Mouse (Mus musculus) right cerebral cortex, postnatal 14 days (tissue): ENCODE results near the gene Olfr1015.

Experiments used
- DNase-seq: peaks from one replicate; pipeline ENCODE4 v3.0.0; 2022

Gene Olfr1015

DNA sequence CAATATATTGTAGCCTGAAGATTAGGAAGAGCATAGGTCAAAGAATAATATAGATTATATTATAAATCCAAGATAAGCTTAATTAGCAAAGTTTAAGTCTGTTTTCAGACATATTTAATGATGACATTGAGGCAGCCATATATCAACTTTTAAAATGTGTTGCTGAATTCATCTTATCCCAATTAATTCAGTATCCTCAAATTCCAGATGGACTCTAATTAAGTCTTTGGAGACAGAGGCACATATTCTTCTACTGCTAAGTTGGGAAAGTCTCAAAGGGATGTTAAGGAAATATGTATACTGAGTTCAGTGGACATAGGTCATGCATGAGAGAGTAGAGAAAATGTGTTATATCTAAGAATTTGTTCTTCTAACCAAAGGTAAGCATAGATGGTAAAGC lies at the start of gene Olfr1015:
TSS of gene Olfr1015 (plus strand) at position 301 of the 400 bp plus-strand sequence.
- no peak for DNase-seq

DNA sequence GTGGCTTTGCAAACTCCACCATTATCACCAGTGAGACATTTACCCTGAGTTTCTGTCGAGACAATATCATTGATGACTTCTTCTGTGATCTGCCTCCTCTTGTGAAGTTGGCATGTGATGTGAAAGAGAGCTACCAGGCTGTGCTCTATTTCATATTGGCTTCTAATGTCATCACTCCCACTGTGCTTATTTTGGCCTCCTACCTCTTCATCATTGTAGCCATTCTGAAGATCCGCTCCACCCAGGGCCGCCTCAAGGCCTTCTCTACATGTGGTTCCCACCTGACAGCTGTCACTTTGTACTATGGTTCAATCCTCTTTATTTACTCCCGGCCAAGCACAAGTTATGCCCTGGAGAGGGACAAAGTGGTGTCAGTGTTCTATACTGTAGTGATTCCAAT lies 28.0 kb upstream of the Olfr1015 start:
- DNase-seq, result no peak

DNA sequence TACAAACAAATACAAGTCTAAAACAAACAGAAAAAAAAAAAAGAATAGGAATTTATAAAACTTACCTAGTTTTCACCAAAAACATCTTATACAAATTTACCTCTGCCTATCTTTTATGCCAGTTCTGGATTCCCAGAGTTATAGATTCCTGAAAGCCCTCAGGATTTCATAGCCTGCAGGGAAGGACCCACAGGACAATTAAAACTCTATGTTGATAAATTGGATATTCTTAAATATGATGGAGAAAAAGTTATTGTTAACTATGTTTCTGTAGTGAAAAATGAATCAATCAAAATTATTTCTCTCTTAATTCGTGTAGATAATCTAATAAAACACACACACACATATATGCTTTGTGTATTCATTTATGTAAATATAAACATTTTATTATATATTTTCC lies 19.2 kb upstream of the Olfr1015 start, which contains the start of gene Olfr1012:
TSS of gene Olfr1012 (minus strand) at position 101 of the 400 bp plus-strand sequence.
- DNase-seq, result no peak

DNA sequence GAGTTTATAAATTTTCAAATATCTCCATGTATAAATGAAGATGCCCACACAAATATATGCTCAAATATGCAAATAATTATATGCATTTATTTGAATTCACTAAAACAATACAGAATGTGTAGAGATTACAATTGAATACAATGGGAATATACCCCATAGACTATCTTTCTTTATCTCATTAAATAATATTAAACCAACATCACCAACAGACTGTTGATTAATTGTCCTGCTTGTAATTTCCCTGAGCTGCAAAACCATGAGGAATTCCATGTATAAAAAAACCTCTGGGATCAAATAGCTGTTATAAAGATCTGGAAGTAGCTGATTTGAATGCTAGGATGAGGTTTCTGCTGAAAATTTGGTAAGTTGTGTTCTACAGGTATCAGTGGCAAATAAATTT lies 15.0 kb upstream of the Olfr1015 start, which contains the start of gene Olfr1013:
TSS of gene Olfr1013 (plus strand) at position 301 of the 400 bp plus-strand sequence.
- no peak for DNase-seq

DNA sequence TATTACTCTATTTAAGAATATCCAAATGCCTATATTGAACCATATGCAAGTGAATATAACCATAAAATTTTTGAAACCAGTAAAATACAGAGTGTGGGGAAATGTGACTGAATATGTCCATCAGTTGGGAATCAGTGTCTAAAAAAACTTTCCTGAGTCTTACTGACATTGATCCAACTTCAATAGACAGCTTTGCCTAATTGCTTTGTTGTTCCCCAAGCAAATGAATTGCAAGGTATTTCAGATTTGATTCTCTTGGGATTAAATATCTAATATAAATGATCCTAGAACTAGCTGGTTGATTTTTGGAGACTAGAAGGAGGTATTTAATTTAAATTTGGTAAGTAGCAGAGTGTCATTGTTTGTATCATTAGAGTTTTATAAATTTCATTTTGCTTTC lies 9.4 kb upstream of the Olfr1015 start, which contains the start of gene Olfr1014:
TSS of gene Olfr1014 (plus strand) at position 301 of the 400 bp plus-strand sequence.
- DNase-seq, result no peak

DNA sequence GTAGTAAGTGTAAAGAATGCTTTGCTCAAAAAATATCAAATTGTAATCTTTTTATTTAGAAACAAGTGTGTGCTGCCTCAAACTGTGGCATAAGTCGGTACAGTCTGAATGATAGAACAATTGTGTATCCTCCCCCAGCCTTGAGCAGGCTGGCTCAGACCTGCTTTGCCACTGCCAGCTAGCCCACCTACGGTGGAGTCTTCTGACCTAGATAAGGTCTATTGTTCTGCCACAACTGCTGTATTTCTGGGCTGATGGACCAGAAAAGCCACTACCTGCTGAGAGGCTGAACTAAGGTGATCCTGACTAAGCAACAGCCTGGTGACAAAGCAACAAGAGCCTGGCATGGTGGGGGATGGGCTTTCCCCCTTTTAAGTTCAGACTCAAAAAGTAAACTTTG lies 10.5 kb downstream of the Olfr1015 start:
- no peak for DNase-seq

DNA sequence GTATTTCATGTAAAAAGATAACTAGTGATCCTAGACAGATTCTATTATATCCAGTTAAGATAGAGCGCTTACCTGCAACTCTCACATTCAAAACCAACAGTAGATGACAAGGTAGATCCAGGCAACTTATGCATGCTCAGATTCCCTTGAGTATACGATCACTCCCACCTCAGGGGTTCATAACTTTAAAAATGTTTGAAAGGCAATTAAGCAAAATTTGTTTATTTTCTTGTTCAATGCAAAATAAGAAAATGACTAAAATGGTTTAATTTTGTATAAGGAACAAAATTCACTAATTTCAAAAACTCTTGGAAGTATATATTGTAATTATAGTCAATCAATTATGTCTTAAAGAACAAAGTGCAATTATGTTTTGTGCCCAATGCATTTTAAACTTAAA lies 20.6 kb downstream of the Olfr1015 start, which contains the start of gene Olfr1016:
TSS of gene Olfr1016 (minus strand) at position 101 of the 400 bp plus-strand sequence.
- DNase-seq, result no peak

DNA sequence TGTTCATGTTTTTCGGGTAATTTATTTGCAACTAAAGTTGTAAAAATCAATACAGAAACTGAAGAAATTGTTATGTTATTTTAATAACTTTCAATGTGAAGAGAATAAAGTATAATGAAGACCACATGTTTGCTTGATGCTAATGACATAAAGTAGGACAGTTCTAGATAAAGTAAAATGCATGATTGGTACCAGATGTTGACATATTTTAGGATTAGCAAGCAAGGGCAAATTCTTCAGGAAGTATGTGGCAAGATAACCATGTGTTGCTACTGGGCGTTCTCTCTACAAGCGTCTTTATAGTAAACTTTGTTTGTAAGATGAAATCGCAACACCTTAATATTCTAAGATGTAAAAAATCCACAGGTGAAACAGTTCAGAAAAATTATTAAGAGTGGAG lies 22.7 kb downstream of the Olfr1015 start:
- no peak for DNase-seq

DNA sequence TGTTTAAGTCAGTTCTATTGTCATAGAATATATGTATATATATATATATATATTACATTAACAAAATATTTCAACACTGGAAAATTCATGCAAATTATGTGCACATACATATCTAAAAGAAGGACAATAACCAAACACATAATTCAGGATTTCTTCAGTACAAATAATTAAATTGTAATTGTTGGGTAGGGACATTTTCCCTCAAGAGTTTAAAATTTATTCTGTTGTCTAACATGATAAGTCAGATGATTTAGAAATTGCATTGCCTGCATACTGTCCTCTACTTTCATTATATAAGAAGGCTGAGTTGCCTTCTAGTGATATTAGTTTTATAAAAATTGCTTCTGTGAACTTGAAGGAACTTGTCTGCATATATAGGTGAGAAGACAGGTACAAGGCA lies 36.4 kb downstream of the Olfr1015 start, which contains the start of gene Olfr1018:
TSS of gene Olfr1018 (plus strand) at position 301 of the 400 bp plus-strand sequence.
- no peak for DNase-seq
